Mouse (Mus musculus): ENCODE measurements at regions not wholly inside any gene's neighbourhood (a gene's known extent, or its start where the extent isn't known, plus 50 kb on each side); places are given as distances from the start of the nearest gene placed in this dataset.

DNA sequence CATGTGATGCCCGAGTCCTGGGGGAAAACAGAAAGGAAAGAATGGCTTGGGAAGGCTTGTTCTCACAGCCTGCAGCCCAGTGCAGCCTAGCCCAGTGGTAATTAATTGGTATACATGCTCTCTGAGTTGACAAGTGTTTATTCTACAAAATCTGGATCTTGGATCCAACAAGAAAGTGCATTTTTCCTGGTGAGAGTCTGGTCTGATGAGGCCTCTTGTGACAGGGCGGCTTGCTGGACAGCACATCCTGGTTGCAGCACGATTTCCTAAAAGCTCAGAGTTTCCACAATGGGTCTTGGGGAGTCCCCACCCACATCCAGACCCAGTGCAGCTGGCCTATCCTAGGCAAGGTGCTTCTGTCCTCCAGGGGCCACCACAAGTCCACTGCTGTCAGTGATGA is 332.7 kb upstream of the Dio3 start:
- in situ Hi-C loops (cut with MboI; ENCODE audit: low pct_ligation_motif_present, low pct_unique_long_range_greater_than_20kb, low sequenced_read_pairs), result no loop called here
- H3K36me3 ChIP-seq (replicated peaks in 1 of 2; ENCODE audit: control insufficient read depth in 1 of 2, insufficient read depth in 1 of 2, low read length in 1 of 2), result no peaks in the 10 kb centered on the region
- no peak overlapping the region for H3K9ac ChIP-seq (ENCODE audit: insufficient read depth, low read depth)
- TF ChIP-seq MXI1 (IDR thresholded peaks at IDR 0.05; ENCODE audit: low read depth, low read length) (no peak), ZKSCAN1 (IDR thresholded peaks at IDR 0.05; ENCODE audit: borderline replicate concordance, low read depth, low read length) (no peak), SIN3A (IDR thresholded peaks at IDR 0.05; ENCODE audit: low read length) (no peak), CTCF (conservative IDR thresholded peaks at IDR 0.05 in 1 of 2, IDR thresholded peaks at IDR 0.05 in 1 of 2; ENCODE audit: low read depth in 2 of 2, low read length in 2 of 2) (no peak), NRF1 (IDR thresholded peaks at IDR 0.05; ENCODE audit: low read depth, low read length) (no peak), MAFK (IDR thresholded peaks at IDR 0.05; ENCODE audit: insufficient replicate concordance, low read length) (no peak), MAZ (IDR thresholded peaks at IDR 0.05; ENCODE audit: low read depth, low read length) (no peak), MYC (IDR thresholded peaks at IDR 0.05; ENCODE audit: low read depth, low read length) (no peak), GABPA (IDR thresholded peaks at IDR 0.05; ENCODE audit: insufficient replicate concordance, low read depth, low read length) (no peak), CHD1 (IDR thresholded peaks at IDR 0.05; ENCODE audit: low read depth, low read length) (no peak), ELF1 (IDR thresholded peaks at IDR 0.05; ENCODE audit: low read depth, low read length) (no peak), USF1 (IDR thresholded peaks at IDR 0.05; ENCODE audit: low read depth, low read length) (no peak), MAX (IDR thresholded peaks at IDR 0.05; ENCODE audit: low read length) (no peak), ZNF384 (IDR thresholded peaks at IDR 0.05; ENCODE audit: low read depth, low read length) (no peak), JUN (IDR thresholded peaks at IDR 0.05; ENCODE audit: insufficient read depth, low read depth, low read length) (no peak), RAD21 (IDR thresholded peaks at IDR 0.05; ENCODE audit: low read depth, low read length) (no peak), HCFC1 (IDR thresholded peaks at IDR 0.05; ENCODE audit: low read depth, low read length) (no peak), CHD2 (IDR thresholded peaks at IDR 0.05; ENCODE audit: low read length) (no peak), EP300 (IDR thresholded peaks at IDR 0.05; ENCODE audit: low read length) (no peak)
- H3K79me2 ChIP-seq (replicated peaks; ENCODE audit: control insufficient read depth, extremely low read depth, insufficient read depth, poor library complexity, severe bottlenecking), result no peaks in the 10 kb centered on the region
- no peaks in the 10 kb centered on the region for H3K27me3 ChIP-seq (replicated peaks)
- no peaks in the 10 kb centered on the region for H3K4me1 ChIP-seq (ENCODE audit: control insufficient read depth in 1 of 2, insufficient read depth in 2 of 2)
- no peak for DNase-seq (ENCODE audit: extremely low read depth)
- dilution Hi-C loops (cut with MboI; ENCODE audit: extremely low pct_ligation_motif_present, extremely low pct_unique_long_range_greater_than_20kb, low sequenced_read_pairs), result no loop called here
- peaks cover 91% of the 10 kb centered on the region for H3K9me3 ChIP-seq (replicated peaks; ENCODE audit: low read length)
- H3K4me2 ChIP-seq (ENCODE audit: insufficient read depth, low read depth, poor library complexity, severe bottlenecking), result no peak overlapping the region
- no peak overlapping the region for H3K27ac ChIP-seq (ENCODE audit: insufficient read depth, low read depth)
- H3K4me3 ChIP-seq (replicated peaks in 1 of 3; ENCODE audit: low read depth in 2 of 3, low read length in 2 of 3, poor library complexity in 1 of 3), result no peak overlapping the region

DNA sequence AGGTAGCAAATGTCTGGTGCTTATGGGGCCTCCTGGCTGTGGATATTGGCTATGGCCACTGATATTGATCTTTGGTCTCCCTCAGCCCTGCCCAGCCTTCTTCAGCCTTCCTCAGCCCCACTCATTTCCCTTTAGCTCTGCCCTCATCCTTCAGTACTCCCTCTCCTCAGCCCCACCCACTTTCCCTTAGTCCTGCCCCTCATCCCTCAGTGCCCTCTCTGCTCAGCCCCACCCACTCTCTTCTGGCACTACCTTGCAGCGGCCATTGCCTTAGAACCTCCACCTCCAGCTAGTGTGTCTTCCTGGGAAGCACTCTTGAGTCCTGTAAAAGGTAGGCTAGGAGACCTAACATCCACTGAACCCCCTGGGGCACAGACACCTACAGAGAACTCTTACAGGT is 331.9 kb upstream of the Dio3 start:
- in situ Hi-C loops (cut with MboI; ENCODE audit: low pct_ligation_motif_present, low pct_unique_long_range_greater_than_20kb, low sequenced_read_pairs) (no loop called here), dilution Hi-C loops (cut with MboI; ENCODE audit: extremely low pct_ligation_motif_present, extremely low pct_unique_long_range_greater_than_20kb, low sequenced_read_pairs) (no loop called here)
- Histone ChIP-seq H3K9me3 (replicated peaks; ENCODE audit: low read length) (peaks cover 92% of the 10 kb centered on the region), H3K4me2 (ENCODE audit: insufficient read depth, low read depth, poor library complexity, severe bottlenecking) (no peak overlapping the region), H3K9ac (ENCODE audit: insufficient read depth, low read depth) (no peak overlapping the region), H3K27me3 (replicated peaks) (no peaks in the 10 kb centered on the region), H3K27ac (ENCODE audit: insufficient read depth, low read depth) (no peak overlapping the region), H3K36me3 (replicated peaks in 1 of 2; ENCODE audit: control insufficient read depth in 1 of 2, insufficient read depth in 1 of 2, low read length in 1 of 2) (no peaks in the 10 kb centered on the region), H3K4me1 (ENCODE audit: control insufficient read depth in 1 of 2, insufficient read depth in 2 of 2) (no peaks in the 10 kb centered on the region), H3K79me2 (replicated peaks; ENCODE audit: control insufficient read depth, extremely low read depth, insufficient read depth, poor library complexity, severe bottlenecking) (no peaks in the 10 kb centered on the region), H3K4me3 (replicated peaks in 1 of 3; ENCODE audit: low read depth in 2 of 3, low read length in 2 of 3, poor library complexity in 1 of 3) (no peak overlapping the region)
- no peak for DNase-seq (ENCODE audit: extremely low read depth)
- TF ChIP-seq ZMIZ1 (IDR thresholded peaks at IDR 0.05; ENCODE audit: low read depth, low read length) (no peak), NELFE (IDR thresholded peaks at IDR 0.05; ENCODE audit: low read depth, low read length) (no peak), ETS1 (conservative IDR thresholded peaks at IDR 0.05; ENCODE audit: low read depth, low read length) (no peak), EP300 (IDR thresholded peaks at IDR 0.05; ENCODE audit: low read length) (no peak), USF2 (conservative IDR thresholded peaks at IDR 0.05; ENCODE audit: low read depth, low read length) (no peak), ELF1 (IDR thresholded peaks at IDR 0.05; ENCODE audit: low read depth, low read length) (no peak), CHD1 (IDR thresholded peaks at IDR 0.05; ENCODE audit: low read depth, low read length) (no peak), POLR2A (IDR thresholded peaks at IDR 0.05; ENCODE audit: low read depth, low read length) (no peak), TBP (conservative IDR thresholded peaks at IDR 0.05; ENCODE audit: low read depth, low read length) (no peak), POLR2AphosphoS2 (IDR thresholded peaks at IDR 0.05; ENCODE audit: low read depth, low read length) (no peak), NRF1 (IDR thresholded peaks at IDR 0.05; ENCODE audit: low read depth, low read length) (no peak), E2F4 (IDR thresholded peaks at IDR 0.05; ENCODE audit: insufficient replicate concordance, low read depth, low read length) (no peak), JUND (conservative IDR thresholded peaks at IDR 0.05; ENCODE audit: low read depth, low read length) (no peak), ZC3H11A (IDR thresholded peaks at IDR 0.05; ENCODE audit: low read depth, low read length) (no peak), UBTF (IDR thresholded peaks at IDR 0.05; ENCODE audit: low read depth, low read length) (no peak), KAT2A (IDR thresholded peaks at IDR 0.05; ENCODE audit: insufficient replicate concordance, low read length) (no peak), CTCF (conservative IDR thresholded peaks at IDR 0.05 in 1 of 2, IDR thresholded peaks at IDR 0.05 in 1 of 2; ENCODE audit: low read depth in 2 of 2, low read length in 2 of 2) (no peak)

Measured in CH12.LX (cell line).